Mouse (Mus musculus) limb, embryonic 14.5 days (tissue): ENCODE measurements around the gene Hist1h2bn. TPM values are rescaled to one million over a fixed set of nuclear protein-coding genes. Genes with fewer than 3 reads are reported as not detected.
"Not testable (repeated sequence)": the region's sequence is repeated elsewhere in the genome, so short reads cannot be mapped to it uniquely, and the experiment has no call there.

Experiments used
- ATAC-seq: fragments of 200-750 bp; cut with Nextera tagmentation; 2 replicates; pipeline ENCODE4 v1.8.0; 2017; ENCODE audit warnings: low read depth, moderate number of reproducible peaks, moderate TSS enrichment; ENCODE audit not compliant: low FRiP score
- DNase-seq: peaks from one replicate; pipeline ENCODE4 v3.0.0-alpha.2; 2015; ENCODE audit warnings: low spot score
- H3K27ac ChIP-seq: fragments of 300-500 bp; sonication (generic); replicated peaks from 2 replicates; pipeline ENCODE4 v1.5.1; 2014; ENCODE audit warnings: low read depth, mild to moderate bottlenecking, low read length, moderate library complexity, mixed read lengths
- H3K27me3 ChIP-seq: fragments of 300-500 bp; sonication (generic); 2 replicates; pipeline ENCODE4 v1.6.1; 2014; ENCODE audit warnings: low read length, mixed read lengths; ENCODE audit not compliant: control insufficient read depth, insufficient read depth
- H3K36me3 ChIP-seq: fragments of 300-500 bp; sonication (generic); 2 replicates; pipeline ENCODE4 v1.6.1; 2014; ENCODE audit warnings: mild to moderate bottlenecking, low read length, moderate library complexity, mixed read lengths; ENCODE audit not compliant: control insufficient read depth, insufficient read depth
- H3K4me1 ChIP-seq: fragments of 300-500 bp; sonication (generic); 2 replicates; pipeline ENCODE4 v1.6.1; 2014; ENCODE audit warnings: antibody characterized with exemption, low read length, mixed read lengths; ENCODE audit not compliant: control insufficient read depth, insufficient read depth
- H3K4me2 ChIP-seq: fragments of 300-500 bp; sonication (generic); replicated peaks from 2 replicates; pipeline ENCODE4 v1.6.1; 2014; ENCODE audit warnings: low read depth, mild to moderate bottlenecking, low read length, moderate library complexity; ENCODE audit not compliant: severe bottlenecking
- H3K4me3 ChIP-seq: fragments of 300-500 bp; sonication (generic); replicated peaks from 2 replicates; pipeline ENCODE4 v1.5.1; 2014; ENCODE audit warnings: low read length
- H3K9ac ChIP-seq: fragments of 300-500 bp; sonication (generic); 2 replicates; pipeline ENCODE4 v1.6.1; 2014; ENCODE audit warnings: mild to moderate bottlenecking, low read depth, low read length, moderate library complexity; ENCODE audit not compliant: severe bottlenecking
- H3K9me3 ChIP-seq: fragments of 300-500 bp; sonication (generic); 2 replicates; pipeline ENCODE4 v1.6.1; 2016; ENCODE audit warnings: low read length; ENCODE audit not compliant: control insufficient read depth
- POLR2A ChIP-seq: fragments of 200-500 bp; IDR thresholded peaks from 2 replicates; pipeline ENCODE4 v1.8.0; 2012; ENCODE audit warnings: inconsistent platforms, mild to moderate bottlenecking, moderate library complexity, borderline replicate concordance; ENCODE audit not compliant: insufficient read depth, insufficient read length; ENCODE audit errors: extremely low read depth
- WGBS: fragments of 180-500 bp; shearing (Covaris S2); extraction: QIAGEN DNeasy Blood & Tissue Kit; methylation state at CpG from one replicate; pipeline ENCODE4 v1.1.7; 2014; 5-methylcytosine and 5-hydroxymethylcytosine counted together
- polyA plus RNA-seq, 2 experiments: library from polyadenylated mRNA; depleted of rRNA in 1 of 2; stranded (reverse) in 1 of 2; unstranded in 1 of 2; fragments of >200 nt; fragmentation: Nextera tagmentation in 1 of 2; extraction: Ambion mirVana in 1 of 2; gene quantifications; 2 replicates each; pipeline versions ENCODE4 v1.2.1 to v1.2.3; 2012 to 2014

Hist1h2bn gene
- polyA plus RNA-seq, 2 experiments = 3.4 to 18.4 TPM

DNA sequence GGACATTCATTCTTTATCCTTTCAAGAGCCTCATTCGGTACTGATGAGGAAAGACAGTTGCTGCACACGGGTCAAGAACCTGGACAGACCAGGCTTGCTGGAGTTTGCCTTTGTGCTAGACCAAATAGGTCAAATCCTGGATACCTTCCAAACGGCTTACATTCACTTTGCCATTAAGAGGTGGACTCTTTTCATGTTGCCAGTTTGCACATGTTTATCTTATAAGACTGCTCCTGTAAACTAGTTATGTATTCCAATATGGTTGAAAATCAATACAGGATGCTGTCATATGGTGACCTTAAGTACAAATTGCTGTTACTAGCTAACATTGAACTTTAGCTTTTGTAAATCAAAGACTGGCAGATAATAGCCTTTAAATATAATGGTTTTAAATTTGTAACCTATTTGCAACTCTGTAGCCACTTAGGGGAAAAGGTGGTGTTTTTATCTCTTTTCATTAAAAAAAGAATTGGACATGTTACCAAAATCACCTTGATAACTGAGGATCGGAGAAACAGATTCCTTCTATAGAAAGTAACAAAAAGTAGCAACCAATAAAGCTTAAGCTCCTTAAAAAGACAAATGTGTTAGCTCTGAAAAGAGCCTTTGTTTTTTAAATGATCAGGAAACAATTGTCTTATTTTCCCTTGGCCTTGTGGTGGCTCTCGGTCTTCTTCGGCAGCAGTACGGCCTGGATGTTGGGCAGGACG, 32.4 kb downstream of the Hist1h2bn start:
- Histone ChIP-seq H3K4me3 (peak overlapping the region; percentile 37), H3K4me1 (peaks cover 27% of the 10 kb centered on the region), H3K9me3 (no peaks in the 10 kb centered on the region), H3K27me3 (no peaks in the 10 kb centered on the region), H3K4me2 (peak overlapping the region; percentile 50), H3K36me3 (no peaks in the 10 kb centered on the region), H3K27ac (peak overlapping the region; percentile 85), H3K9ac (peak overlapping the region; percentile 52)
- DNase-seq (peak; percentile 50), ATAC-seq (no peak)
- WGBS = 11% methylated on average over 8 of the region's 8 CpGs
- peak; percentile 72; the same call in 1 of the 2 replicates for TF ChIP-seq POLR2A

DNA sequence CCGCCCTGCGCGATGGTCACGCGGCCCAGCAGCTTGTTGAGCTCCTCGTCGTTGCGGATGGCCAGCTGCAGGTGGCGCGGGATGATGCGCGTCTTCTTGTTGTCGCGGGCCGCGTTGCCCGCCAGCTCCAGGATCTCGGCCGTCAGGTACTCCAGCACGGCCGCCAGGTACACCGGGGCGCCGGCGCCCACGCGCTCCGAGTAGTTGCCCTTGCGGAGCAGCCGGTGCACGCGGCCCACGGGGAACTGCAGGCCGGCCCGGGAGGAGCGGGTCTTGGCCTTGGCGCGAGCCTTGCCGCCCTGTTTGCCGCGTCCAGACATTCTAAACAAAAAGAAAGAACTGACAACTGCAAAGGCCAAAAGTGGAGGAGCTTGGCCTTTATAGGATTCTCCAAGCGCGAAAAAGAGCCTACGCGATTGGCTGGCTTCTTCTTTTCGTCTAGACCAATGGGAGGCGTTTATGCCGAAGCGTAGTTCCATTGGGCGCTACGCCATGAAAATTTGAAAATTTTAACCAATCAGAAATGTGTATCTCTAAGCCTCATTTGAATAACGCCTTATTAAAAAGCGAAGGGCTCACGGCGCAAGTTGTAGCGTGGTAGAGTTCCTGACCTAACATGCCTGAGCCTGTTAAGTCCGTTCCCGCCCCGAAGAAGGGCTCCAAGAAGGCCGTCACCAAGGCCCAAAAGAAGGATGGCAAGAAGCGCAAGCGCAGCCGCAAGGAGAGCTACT, 33.1 kb downstream of the Hist1h2bn start, which contains the start of the genes Hist1h2an and Hist1h2bp:
Gene Hist1h2an (minus strand): TSS at position 320 of the 731 bp plus-strand sequence.
Gene Hist1h2bp (plus strand): TSS at position 563 of the 731 bp plus-strand sequence.
- ATAC-seq = peak; percentile 91
- peak; percentile 40; the same call in 1 of the 2 replicates for TF ChIP-seq POLR2A
- H3K27me3 ChIP-seq, H3K36me3 ChIP-seq, H3K9me3 ChIP-seq: not testable (repeated sequence)
- Histone ChIP-seq H3K27ac (peak within 1 kb of the TSS; percentile 85), H3K9ac (peak within 1 kb of the TSS; percentile 52), H3K4me2 (peak within 1 kb of the TSS; percentile 50), H3K4me1 (peaks cover 27% of the 10 kb centered on the region), H3K4me3 (peak within 1 kb of the TSS; percentile 37)
- under 1% methylated on average over 29 of the region's 63 CpGs for WGBS
- peak; percentile 99 for DNase-seq

DNA sequence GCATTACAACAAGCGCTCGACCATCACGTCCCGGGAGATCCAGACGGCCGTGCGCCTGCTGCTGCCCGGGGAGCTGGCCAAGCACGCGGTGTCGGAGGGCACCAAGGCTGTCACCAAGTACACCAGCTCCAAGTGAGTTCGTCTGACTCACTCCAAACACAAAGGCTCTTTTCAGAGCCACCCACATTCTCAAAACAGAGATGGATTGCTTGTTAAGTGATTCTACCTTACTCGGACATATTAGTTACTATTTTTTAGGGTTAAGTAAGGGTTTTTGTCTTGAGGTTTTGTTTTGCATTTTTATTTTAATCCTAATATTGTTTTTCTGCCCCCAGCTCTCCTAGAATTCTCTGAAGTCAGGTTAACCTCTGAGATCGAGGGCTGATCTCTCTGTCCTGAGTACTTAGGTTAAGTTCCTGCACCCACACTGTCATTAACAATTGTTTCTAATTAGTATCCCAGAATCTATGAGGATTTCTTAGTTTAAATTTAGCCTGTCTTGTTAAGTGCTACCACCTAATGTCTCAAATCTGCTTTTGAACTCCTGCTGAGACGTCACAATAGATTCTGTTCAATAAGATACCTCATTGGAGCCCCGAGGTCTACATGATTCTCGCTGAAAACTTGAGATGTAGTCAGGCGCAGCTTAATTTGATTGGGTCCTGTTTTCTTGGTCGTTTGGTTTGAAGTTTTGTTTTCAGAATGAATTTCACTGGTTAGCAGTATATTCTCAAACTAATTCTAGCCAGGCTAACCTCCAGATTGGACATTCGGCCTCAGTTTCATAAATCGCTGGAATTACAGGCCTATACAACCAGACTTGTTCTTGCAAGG, 34.1 kb downstream of the Hist1h2bn start:
- Histone ChIP-seq H3K36me3 (no peaks in the 10 kb centered on the region), H3K4me2 (peak overlapping the region; percentile 46), H3K4me3 (peak overlapping the region; percentile 37), H3K9me3 (no peaks in the 10 kb centered on the region), H3K4me1 (peaks cover 27% of the 10 kb centered on the region), H3K9ac (peak overlapping the region; percentile 50), H3K27ac (peak overlapping the region; percentile 79), H3K27me3 (no peaks in the 10 kb centered on the region)
- no peak for ATAC-seq
- peak; percentile 18 for DNase-seq
- 20% methylated on average over 11 of the region's 21 CpGs for WGBS
- no peak for TF ChIP-seq POLR2A

DNA sequence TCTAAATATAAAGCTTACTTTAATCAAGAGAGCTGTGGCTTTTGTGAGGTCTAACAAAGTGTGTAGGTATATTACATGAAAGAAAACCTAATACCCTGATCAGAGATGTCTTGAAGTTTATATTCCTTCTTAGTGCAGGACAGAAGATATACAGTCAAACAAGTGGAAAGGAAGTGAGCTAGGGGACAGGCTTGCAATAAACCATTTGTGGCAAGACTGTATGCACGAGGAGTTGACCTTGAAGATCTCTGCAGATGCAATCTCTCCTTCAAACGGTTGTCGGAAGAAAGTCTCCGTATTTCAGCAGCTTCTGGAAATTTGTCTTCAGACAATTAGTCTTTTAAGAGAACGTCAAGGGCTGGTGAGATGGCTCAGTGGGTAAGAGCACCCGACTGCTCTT, 36.0 kb downstream of the Hist1h2bn start:
- Histone ChIP-seq H3K9me3 (no peaks in the 10 kb centered on the region), H3K4me3 (no peak overlapping the region), H3K4me1 (peaks cover 19% of the 10 kb centered on the region), H3K27me3 (no peaks in the 10 kb centered on the region), H3K9ac (no peak overlapping the region), H3K27ac (no peak overlapping the region), H3K36me3 (no peaks in the 10 kb centered on the region), H3K4me2 (no peak overlapping the region)
- no peak for TF ChIP-seq POLR2A
- DNase-seq (no peak), ATAC-seq (no peak)
- WGBS = 58% methylated on average over 6 of the region's 6 CpGs

DNA sequence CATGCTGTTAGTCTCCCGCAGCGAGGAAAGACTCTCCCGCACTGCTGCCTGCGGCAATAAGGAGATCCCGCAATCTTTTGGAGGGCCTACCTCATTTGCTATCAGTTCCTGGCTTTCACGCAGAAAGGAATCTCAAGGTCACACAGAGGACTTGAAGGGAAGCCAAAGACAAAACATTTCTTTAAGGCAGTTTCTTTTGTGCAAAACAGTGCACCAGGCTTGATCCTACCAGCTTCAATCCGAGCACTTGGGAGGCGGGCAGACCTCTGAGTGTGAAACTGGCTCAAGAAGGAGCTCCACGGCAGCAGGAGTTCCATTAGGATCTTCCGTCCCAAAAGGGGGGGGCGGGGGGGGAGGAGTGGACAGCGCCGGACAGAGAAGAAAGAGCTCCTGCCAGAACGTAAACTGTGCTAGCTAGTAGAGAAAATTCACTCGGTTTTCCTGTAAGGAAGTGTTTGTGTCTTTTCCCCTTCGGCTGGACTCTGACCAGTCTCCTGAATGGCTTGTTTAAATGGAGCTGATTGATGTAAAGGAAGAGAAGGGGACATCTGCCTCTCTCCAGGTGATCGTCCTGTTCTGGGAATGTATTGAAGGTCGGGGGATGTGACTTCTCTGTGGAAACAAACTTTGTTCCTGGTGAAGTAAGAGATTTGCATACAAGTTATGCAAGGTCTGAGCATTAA, 36.8 kb downstream of the Hist1h2bn start:
- no peaks in the 10 kb centered on the region for H3K9me3 ChIP-seq
- H3K9ac ChIP-seq = peak overlapping the region; percentile 31; the same call in 1 of the 2 replicates
- H3K27me3 ChIP-seq = no peaks in the 10 kb centered on the region
- no peaks in the 10 kb centered on the region for H3K36me3 ChIP-seq
- H3K4me3 ChIP-seq = 0 out of 2 replicates have a peak overlapping the region, but pooled peaks have one; percentile 0
- no peak overlapping the region; the same call in 1 of the 2 replicates for H3K27ac ChIP-seq
- H3K4me2 ChIP-seq = peak overlapping the region; percentile 27
- 13% methylated on average over 17 of the region's 18 CpGs for WGBS
- TF ChIP-seq POLR2A = no peak
- no peak for ATAC-seq
- H3K4me1 ChIP-seq = peaks cover 17% of the 10 kb centered on the region
- no peak for DNase-seq
